Mouse (Mus musculus): ENCODE data around the gene Trf. TPM values are rescaled to one million over a fixed set of nuclear protein-coding genes. Genes with fewer than 3 reads are reported as not detected.

The Trf gene
- polyA plus RNA-seq (2012; rRNA removed), result 34.0 and 46.7 TPM in 2 replicates

DNA sequence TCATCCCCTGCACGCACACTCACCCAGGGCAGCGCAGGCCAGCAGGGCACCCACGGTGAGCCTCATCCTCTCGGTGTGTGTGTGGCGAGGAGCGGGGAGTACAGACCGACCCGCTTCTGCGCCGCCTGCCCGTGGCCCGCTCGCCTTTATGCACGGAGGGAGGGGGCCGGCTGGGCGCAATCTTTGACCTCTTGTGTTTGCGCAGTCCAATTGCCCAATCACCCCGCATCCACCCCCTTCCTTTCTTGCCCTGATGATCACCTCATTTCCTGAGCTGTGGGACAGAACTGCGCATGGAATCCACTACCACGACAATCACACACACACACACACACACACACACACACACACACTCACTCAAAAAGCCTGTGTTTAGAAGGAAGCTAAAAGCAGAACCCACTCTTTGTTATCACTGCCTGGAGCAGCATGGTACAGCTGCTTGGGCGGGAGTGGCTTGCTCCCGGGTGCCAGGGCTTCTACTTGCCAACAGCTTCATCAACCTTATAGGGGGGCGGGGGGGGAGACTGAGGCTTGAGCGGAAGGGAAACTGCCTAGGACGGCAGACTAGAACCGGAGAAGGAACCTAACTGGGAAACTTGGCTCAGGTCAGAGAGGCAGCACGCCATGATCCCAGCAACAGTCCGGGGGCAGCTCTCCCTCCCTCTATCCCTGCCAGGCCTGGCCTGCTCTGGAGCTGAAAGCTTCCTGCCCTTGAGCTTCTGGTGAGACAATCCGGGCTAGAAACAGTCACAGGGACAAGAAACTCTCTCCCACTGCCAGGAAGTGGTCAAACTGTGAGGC lies at the start of gene Trf, which contains the start of gene Gm20425:
Gene Trf, minus strand, starts transcription at position 294 of the 801 bp plus-strand sequence.
Gene Gm20425, minus strand, starts transcription at position 157 of the 801 bp plus-strand sequence.

DNA sequence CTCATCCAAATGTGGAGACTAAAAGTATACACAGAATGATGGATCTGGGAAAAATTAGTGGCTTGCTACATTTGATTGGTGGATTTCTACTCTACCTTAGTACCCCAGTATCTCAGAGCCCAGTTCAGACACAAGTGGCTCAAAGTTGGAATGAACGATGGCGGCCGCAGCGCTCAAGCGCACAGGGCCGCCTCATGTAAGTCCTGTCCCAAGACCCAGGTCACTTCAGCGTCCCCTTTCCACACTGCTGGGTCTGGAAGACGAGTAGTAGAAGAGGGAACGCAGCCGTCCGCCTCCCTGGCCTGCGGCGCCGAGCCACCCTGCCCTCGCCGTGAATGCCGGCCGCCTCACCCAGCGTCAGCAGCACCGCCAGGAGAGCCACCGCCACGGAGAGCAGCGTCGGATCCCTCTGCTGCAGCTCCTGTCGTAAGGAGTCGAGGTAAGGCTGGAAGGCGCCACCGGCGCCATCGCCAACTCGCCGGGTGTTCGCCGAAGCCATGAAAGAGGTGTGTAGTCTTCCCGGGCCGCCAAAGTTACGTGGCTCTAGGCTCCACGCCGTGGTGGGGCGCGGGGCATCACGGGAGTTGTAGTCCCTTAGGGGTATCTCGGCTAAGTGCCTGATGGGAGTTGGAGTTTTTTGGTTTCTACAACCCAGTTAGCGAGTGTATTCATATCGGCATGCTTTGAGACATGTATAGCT lies 28.5 kb downstream of the Trf start, which contains the start of gene Srprb:
Gene Srprb, minus strand, starts transcription at position 577 of the 700 bp plus-strand sequence.

Other genes with a start within 250 kb of the Trf start
- 30.4 and 41.7 TPM in 2 replicates for gene Slco2a1, start 241.7 kb downstream of the Trf start, polyA plus RNA-seq (2012; rRNA removed)
- gene Rab6b, start 118.7 kb downstream of the Trf start, polyA plus RNA-seq (2012; rRNA removed), result 7.1 and 7.7 TPM in 2 replicates
- gene Srprb, start 28.3 kb downstream of the Trf start, polyA plus RNA-seq (2012; rRNA removed), result 22.2 and 24.1 TPM in 2 replicates
- gene Gm20425, start 137 bp downstream of the Trf start, polyA plus RNA-seq (2012; rRNA removed), result 0.16 TPM in 1 of 2 replicates, not detected in the other
- 0.08 and 0.10 TPM in 2 replicates for gene 1300017J02Rik, start 74.6 kb upstream of the Trf start, polyA plus RNA-seq (2012; rRNA removed)
- 2.8 TPM in 2 replicates for gene Topbp1, start 74.8 kb upstream of the Trf start, polyA plus RNA-seq (2012; rRNA removed)
- gene Cdv3, start 135.4 kb upstream of the Trf start, polyA plus RNA-seq (2012; rRNA removed), result 22.5 and 47.5 TPM in 2 replicates
- gene Bfsp2, start 250.0 kb upstream of the Trf start, polyA plus RNA-seq (2012; rRNA removed), result 0.16 TPM in 1 of 2 replicates, not detected in the other